Mouse (Mus musculus): ENCODE measurements at regions not wholly inside any gene's neighbourhood (a gene's known extent, or its start where the extent isn't known, plus 50 kb on each side); places are given as distances from the start of the nearest gene placed in this dataset.

DNA sequence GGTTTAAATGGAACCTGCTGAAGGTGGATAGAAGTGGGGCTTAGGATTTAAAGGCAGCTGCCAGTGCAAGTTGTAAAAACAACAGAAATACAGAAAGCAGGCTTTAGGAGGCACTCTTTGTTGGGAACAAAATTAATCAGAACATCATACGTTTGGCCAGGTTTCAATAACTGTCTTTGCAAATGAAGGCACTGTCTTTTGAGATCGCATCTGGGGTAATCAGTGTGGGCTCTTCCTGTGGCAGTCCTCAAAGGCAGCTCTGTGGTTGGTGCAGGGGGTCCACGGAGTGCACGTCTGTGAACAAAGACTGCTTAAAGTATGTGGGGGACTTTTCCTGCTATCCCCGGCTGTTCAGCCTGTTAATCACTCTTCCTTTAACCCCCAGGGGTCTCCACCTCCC, 654.5 kb downstream of the Tmem132b start:
- DNase-seq, result no peak

DNA sequence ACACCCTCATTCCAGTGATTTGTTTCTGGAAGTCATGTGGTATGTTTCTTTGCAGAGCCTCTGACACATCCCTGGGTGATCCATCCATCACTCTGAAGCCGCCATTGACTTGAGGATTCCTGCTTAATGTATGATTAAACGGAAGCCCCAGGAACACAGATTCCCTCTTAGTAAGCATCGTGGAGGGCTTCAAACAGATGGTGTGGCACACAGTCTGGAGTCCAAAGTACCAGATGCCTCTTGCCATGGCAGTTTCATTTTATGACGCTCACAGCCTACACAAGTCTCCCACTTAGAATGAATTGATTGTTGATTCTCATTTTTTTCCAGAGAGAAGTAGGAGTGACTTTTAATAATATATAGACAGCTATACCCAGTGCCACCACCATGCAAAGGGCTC, 668.3 kb downstream of the Tmem132b start:
- no peak for DNase-seq

DNA sequence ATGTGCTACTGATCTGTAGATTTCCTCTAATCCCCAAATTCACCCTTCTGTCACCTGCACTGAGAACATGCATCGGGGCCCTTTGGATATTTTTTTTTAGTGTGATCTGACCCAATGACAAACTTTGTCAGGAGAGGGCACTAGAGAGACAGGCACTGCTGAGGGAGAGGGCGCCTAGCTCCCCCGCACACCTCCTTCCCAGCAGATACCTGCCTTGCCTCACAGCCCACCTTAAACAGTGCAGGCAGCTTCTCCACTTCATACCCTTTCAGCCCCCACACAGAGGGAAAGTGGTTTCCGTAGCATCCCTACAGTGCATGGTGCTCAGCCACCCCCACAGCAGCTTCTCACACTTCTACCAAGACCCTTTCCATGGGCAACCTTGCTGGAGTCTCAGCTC, 670.0 kb downstream of the Tmem132b start:
- no peak for DNase-seq

DNA sequence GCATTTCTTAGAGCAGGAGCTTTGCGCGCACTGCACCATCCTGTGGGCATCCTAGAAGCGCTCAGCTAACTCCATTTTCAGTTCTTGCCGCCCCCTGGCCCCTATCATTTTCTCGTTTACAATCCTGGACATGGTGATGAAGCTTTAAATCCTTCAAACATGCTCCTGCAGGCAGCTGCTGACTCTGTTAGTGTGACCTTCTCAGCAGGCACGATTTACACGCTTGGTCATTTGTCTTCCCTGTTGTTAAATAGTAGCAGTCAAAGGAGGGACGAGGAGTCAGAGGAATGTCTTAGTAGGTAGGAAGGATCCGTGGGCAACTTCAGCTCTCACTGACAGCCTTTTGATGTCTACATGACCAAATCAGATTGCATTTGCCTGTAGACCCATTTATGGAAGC, 670.4 kb downstream of the Tmem132b start:
- no peak for DNase-seq

DNA sequence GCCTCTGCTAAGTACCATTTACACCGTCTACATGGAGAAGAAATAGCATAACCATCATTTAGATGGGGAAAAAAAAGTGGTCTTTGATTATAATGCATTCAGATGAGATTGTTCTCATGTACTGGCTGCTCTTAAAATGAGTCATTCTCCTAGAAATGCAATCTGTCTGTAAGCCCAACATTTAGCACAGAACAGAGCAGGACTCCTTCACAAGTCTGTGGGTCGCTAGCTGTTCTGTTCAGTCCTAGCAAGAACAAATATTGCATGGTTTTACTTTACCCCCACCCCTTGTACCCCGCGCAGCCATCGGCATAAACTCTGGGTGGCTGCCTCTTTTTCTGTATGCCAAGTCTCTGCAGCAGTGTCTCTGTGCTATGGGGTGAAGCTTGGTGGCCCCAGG, 685.4 kb downstream of the Tmem132b start:
- no peak for DNase-seq

DNA sequence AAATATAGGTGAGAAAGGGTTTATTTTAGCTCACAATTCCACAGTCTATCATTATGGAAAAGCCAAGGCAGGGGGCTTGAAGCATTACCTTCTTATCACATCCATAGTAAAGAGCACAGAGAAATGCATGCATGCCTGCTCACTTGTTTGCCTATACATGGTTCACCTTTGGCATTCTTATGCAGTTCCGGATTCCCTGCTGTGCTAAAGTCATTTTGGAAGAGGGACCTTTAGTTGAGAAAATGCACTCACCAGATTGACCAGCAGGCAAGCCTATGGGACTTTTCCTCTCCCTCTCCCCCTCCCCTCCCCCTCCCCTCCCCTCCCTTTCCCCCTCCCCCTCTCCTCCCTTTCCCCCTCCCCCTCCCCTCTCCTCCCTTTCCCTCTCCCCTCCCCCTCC, 686.2 kb downstream of the Tmem132b start:
- DNase-seq, result no peak

DNA sequence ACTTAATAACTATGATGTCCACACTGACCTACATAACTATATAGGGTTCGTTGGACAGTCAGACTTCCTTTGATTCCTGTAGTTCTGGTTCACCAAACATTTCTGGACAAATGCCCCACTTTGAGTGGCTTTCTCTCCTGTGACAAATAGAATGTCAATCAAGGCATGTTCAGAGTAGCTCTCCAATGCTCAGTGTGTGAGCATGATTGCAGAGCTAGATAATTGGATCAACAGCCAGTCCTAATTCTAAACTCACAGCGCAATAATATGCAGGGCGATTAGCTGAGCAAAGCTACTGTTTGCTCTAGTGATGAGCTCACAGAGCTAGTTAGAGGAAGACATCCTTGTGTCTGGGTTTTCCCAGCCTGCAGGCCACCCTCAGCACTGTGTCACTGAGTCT, 692.1 kb downstream of the Tmem132b start:
- DNase-seq, result no peak

DNA sequence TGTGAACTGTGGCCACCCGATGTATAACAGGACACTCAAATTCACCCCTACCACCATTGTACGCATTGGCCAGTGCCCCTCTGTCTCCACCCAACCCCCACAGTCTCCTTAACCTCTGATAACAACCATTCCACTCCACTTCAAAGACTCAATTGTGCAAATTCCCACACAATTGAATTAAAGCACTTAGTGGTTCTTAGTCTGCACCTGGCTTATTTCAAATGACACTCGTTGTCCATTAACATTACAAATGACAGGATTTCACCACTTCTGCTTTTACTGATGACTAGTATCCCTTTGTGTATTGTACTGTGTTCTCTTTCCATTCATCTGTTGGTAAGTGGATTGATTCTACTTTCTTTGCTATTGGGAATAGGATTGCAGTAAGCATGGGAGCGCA, 699.2 kb downstream of the Tmem132b start:
- no peak for DNase-seq

DNA sequence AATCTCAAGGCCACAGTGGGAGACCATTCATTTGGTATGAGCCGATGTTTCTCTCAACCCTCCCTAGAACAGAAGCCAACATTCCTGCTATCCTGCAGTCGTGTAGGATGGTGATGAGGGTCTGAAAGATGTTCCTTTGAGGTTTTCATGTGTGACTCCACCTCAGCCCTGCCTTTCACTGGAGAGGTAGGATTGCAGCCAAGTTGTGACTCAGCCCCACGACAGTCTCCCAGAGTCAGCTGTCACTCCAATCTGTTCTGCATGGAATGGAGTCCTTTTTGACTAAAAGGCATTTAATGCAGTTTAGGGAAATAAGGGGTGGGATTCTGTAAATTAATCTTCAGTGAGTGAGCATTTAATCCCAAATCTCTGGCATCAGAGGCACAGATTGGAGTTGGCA, 706.5 kb downstream of the Tmem132b start:
- DNase-seq, result no peak

DNA sequence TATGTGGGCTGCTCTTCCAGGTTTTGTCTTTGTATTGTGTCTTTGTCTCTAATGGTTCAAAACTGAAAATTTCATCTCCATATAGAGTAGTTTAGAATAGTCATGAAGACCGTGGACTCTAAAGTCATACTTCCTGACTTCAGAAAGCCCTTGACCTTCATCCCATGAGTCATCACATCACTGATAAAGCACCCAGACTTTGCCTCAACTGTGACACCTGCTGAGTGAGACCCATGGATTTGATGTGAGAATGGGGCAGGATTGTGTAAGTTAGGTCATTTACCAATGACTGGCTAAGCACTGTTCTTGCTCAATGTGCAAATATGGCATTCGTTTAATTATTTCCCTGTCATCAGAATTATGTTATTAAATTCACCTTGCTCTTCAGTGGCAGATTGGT, 714.2 kb downstream of the Tmem132b start:
- DNase-seq, result no peak

DNA sequence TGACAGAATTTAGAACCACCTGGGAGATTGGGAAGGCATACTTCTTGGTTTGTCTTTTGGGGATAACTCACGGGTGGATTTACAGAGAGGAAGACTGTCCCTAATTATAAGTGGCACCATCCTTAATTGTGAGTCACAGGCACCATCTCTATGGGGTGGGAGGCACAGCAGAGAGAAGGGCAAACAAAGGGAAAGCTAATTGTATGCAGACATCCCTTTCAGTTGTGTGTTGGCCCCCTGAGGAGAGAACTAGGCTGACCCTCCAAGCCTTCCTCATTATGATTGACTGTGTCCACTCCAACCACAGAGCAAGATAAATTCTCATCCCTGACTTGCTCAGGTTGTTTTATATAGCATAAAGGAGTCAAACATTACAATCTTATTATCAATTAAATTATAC, 718.8 kb downstream of the Tmem132b start:
- no peak for DNase-seq

DNA sequence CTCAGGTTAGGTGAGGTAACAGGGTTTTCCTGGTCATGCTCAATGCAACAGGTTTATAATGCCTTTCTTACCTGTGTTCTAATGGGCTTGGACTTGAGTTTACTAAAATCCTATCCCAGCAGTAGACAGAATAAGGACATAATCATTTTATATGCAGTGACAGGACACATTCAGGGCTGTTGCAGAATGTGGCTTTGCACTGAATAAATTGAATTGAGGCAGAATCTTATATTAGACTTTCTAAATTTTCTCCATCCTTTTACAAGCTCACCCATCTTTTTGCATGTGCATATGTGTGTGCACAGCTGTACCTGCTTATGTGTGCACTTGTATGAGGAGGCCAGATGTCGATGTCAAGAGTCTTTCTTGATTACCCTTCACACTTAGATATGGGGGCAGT, 723.1 kb downstream of the Tmem132b start:
- DNase-seq, result no peak

DNA sequence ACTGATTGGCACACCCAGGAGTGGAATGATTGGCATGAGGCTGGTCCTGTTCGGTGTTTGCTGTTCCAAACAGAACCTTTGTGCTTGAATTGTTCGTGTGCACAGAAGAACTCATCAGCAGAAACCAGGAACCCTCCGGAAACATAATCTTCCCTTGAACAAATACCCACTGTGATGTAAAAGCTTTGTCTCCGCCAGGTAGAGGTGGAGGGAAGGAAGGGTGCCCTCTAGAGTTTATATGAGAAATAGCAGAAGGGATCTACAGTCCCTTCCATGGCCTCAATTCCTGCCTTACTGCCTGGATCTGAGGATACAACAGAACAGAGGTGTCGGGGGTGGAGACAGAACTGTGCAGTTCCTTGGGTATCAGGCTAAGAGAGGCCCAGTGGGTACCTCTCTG, 726.3 kb downstream of the Tmem132b start:
- DNase-seq, result no peak

DNA sequence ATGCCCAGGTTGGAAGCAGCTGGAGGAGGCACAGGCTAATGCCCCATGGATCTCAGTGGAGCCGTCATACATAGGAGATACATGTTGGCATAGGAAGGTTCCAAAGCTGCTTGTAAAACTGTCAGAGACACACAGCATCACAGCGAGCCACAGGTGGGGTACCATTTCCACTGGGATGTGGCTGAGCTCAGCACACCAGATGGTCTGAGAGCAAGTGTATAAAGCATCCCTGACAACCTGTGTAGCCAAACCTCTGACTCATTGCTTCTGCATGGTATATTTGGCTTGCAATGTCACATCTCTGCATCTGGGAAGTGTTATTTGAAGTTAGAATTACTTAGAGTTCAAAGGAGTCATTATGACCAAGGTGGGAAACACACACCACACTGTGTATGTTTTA, 734.9 kb downstream of the Tmem132b start:
- no peak for DNase-seq

DNA sequence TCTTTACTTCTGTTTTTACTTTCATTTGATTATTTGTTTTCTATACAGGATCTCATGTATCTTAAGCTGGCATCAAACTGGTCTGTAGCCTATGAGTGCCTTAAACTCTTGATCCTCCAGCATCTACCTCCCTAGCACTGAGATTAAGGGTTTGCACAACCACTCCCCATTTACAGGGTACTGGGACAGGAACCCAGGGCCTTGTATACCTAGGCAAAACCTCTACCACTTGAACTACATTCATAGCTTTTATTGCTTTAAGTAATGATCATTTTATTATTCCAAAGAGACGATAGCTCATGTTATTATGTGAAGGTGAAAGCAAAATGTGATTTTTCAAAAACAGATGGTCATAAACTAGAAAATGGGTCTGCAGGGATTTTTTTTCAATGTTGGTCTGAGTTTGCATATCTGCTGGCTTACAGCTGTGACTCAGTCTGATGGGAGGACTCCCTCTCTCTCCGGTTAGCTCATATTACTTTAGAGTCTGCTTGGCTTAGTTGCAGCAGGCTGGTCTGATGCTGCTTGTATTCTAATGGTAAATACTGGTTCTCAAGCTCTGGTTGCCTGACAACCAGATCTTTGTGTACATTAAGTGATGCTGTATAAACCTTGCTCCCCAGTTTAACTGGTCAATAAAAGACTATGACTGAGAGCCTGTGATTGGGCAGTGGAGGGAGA, 735.5 kb downstream of the Tmem132b start:
- no peak for DNase-seq

DNA sequence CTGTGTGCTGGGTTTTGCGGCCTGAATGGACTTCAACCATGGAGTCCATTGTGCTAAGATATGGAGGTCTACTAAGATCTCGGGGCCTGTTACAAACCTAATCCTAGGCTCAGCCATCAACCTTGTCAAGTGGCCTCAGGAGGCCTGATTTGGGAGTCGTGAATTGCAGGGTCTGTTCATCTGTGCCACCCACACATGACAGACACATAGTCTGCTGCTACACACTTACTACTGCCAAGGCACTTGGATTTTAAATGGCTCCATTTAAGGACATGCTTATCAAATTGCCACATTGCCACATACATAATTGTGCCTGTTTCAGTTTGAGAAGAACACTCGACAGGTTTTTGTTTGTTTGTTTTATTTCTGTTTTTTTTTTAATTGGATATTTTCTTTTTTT, 737.0 kb downstream of the Tmem132b start:
- DNase-seq, result no peak

DNA sequence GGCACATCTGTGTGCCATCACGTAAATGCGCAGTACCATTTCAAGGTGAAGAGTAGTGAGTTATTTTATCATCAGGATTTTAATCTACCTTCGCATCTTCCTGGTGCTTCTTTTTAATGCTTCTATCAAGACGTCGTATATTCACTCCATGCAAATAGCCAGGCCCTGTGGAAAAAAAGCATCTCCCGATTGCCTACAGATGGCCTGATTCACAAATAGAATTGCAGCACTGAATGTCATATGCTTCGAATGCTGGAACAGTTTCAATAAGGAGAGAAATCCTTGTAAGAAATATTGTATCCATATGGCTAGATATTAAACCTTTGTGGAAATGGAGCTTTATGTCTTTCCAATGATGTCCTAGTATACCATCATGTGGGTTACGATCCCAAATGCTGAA, 742.7 kb downstream of the Tmem132b start:
- DNase-seq, result no peak

DNA sequence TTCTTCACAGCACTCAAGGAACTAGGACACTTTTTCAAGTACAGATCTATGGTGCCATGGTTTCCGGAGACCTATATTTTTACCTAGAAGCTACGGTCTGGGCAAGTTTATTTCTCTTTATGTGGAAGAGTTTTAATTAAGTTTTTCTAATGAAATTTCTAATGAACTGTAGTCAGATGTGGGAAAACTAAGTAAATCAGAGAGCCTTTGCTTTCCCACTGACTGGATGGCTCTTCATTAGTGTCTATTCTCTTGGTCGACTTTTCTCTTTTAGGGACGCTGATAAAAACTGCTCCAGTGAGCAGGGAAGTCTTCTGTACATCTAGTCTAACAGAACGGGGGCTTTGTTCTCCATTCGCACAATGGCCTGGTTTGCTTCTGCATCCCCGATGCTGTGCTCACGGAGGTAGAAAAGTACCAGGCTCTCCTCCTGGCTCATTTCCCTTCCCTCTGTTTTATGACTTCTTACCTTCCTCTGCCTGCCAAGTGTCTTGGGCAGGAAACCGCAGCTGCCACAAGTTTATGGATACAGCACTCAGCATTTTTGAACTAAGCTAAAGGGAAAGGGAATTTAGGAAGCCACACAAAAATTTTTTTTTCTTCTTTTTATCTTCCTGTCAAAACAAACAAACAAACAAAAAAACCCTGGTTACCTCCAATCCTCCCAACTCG, 749.6 kb downstream of the Tmem132b start:
- no peak for DNase-seq

DNA sequence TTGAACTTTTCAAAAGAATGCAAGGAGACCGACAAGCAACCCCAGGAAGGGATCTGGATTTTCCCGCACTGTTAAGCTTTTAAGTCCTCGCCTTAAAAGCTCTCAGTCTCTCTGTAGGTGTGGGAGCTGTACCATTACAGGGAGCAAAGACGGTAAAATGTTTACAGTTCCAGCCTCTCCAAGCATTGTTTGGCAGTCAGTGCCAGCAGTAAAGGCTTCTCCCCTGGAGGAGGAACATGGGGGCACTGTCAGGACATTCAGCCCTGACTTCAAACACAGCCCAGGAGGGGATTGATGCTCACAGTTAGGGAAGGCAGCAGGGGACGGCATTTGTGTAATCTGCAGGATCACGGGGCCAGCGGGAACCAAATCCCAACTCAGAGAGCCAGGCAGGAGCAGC, 750.2 kb downstream of the Tmem132b start:
- no peak for DNase-seq

DNA sequence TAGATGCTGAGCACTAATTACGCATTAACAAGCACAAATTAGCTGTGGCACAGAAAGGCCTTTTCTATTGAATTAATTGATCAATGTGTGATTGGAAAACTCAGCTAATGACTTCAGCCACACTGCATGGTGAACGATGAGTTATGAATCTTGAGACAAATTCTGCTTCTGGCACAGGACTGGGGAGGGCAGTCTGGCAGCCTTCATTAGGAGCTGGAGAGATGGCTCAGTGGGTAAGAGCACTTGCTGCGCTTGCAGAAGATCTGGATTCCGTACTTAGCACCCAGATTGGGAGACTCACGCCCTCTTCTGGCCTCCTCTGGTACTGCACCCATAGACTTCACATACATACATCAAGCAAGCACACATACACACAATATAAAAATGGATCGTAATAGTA, 793.3 kb downstream of the Tmem132b start:
- DNase-seq, result no peak

DNA sequence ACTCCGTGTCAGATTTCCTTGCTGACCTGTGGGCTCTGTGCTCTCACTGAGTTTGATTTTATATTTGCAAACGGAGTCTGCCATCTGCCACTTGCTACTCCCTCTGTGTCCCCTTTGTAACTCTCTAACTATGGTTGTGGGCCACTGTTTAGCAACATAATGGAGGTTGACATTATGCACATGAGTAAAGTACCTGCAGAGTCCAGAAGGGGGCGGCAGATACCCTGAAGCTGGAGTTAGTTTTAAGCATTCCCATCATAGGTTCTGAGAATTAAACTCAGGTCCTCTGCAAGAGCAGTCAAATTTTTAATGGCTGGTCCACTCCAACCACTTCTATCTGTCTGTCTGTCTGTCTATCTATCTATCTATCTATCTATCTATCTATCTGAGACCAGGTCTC, 796.7 kb downstream of the Tmem132b start:
- DNase-seq, result no peak

DNA sequence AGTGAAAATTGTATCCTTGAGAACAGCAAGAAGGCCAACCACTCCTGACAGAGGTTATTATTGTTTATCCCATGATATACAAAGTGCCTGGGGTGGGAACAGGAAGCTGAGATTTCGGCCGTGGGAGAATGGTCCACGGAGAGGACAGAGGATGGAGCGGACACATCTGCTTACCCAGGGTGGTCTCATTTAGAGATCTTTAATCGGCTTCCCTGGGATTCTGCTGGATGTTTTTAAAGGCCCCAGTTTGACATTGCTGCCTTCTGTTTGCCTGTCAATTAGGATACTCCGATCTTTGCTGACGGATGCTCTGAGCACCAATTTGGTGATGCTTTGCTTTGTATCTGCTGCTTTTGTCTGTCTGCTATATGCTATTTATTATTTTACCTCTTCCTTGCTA, 803.5 kb downstream of the Tmem132b start:
- no peak for DNase-seq

DNA sequence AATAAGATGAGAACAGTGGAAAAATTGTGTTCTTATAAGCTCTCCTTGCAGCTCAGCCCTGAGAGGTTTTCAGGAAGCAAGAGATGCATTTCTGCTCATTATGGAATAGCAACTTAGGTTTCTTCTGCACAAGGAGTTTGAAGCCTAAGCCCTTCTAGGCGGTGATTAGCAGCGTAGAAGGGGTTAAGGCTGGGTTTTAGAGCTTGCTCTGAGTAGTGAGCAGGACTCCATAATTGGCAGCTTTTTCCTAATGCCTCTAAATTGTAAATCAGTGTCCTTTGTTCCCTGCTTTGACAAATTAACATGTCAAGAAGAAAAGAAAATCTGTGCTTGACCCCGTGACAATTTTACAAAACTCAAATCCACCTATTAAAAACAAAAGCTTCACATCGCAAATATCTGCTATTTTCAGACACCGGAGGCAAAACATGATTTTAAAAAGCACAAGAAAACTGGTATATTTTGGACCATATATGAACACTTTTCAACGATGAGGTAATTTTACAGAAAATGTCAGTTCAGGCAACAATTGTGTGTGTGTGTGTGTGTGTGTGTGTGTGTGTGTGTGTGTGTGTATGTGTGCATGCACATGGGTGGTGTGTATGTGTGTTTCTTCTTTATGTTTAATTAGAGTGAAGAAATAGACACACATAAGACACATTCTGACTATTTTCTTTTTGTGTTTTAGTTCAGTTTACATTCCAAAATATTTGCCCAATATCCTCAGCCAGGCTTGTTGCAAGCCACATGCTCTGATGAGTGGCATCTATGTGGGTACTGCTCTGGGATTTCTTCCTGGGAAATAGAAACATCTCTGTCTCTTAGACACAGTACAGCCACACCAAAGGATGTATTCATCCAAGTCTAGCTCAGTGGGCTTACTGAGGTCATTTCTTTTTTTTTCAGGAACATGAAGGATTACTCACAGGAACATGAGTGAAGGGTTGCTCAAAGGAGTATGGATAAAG, 804.3 kb downstream of the Tmem132b start:
- no peak for DNase-seq

DNA sequence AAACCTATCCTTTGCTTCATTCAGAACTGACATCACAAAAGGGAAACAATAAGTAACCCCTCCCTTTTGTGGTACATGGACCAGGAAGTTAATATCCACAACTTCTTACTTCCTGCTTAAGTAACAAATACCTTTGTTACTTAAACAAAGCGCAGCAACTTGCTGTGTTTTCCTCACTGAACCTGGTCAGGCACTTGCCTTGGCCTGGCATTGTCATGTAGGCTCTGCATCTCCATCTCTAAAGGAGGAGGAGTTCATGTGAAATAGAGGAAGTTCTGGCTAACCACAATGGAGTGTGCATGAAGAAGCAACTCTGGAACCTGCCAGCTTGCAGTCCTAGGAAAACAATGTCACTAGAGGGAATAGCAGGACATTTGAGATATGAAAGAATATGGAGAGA, 806.3 kb downstream of the Tmem132b start:
- no peak for DNase-seq

All from adrenal gland, adult 8-10 months (tissue).